In the genomic region with DNA sequence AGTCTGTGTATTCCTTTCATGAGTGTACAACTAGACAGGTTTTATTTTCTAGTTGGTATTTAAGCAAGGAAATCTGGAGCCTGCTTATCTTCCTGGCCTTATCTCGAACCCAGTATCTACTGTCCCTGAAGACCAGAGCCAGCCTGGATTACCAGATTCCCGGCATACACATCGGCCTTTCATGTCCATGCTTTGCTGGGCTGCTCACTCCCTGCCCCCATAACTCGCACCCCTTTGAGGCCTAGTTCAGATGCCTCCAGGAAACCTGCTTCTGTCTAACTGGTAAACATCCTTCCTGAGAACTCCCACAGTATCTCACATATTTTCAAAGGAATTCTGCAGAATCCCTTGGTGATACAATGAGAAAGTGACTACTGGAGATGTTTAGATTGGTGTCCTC, we compare ENCODE assay signal across 14 mouse cellular contexts. TPM values are rescaled to one million over a fixed set of nuclear protein-coding genes. Genes with fewer than 3 reads are reported as not detected.
DNase-seq lines count a peak whose midpoint lies in the region; ATAC-seq lines count a peak whose summit lies in the region.
"Had no signal": no experiment of that assay in that cellular context is flagged by ENCODE, and none has a peak within 500 bp of the region (broad histone marks: within the 10 kb centered on the region; RNA-seq: fewer than 3 reads in every experiment).

No protein-coding gene starts in this region.

- 53% methylated on average over 4 of the region's 4 CpGs for WGBS in kidney, embryonic 16.5 days
- 27% methylated on average over 4 of the region's 4 CpGs for WGBS in embryonic facial prominence, embryonic 10.5 days
- WGBS in limb, embryonic 11.5 days: 40% methylated on average over 4 of the region's 4 CpGs

- no peak overlapping the region for H3K4me2 ChIP-seq in kidney, embryonic 16.5 days (replicated peaks; ENCODE audit: low read depth, low read length)
- no peak overlapping the region for H3K4me2 ChIP-seq in limb, embryonic 11.5 days (ENCODE audit: low read depth, severe bottlenecking)

- no peaks in the 10 kb centered on the region; the same call in 1 of the 2 replicates for H3K36me3 ChIP-seq in kidney, embryonic 16.5 days (ENCODE audit: insufficient read depth, low read length)
- peaks cover 3% of the 10 kb centered on the region; the same call in 1 of the 2 replicates for H3K36me3 ChIP-seq in embryonic facial prominence, embryonic 10.5 days (replicated peaks)
- H3K36me3 ChIP-seq in limb, embryonic 11.5 days (ENCODE audit: control insufficient read depth, insufficient read depth, low read length): no peaks in the 10 kb centered on the region

- H3K4me3 ChIP-seq in kidney, embryonic 16.5 days (ENCODE audit: low read length): no peak overlapping the region
- no peak overlapping the region for H3K4me3 ChIP-seq in embryonic facial prominence, embryonic 10.5 days
- H3K4me3 ChIP-seq in limb, embryonic 11.5 days (ENCODE audit: low read depth, low read length): no peak overlapping the region

- peaks cover 8% of the 10 kb centered on the region; the same call in 1 of the 2 replicates for H3K4me1 ChIP-seq in kidney, embryonic 16.5 days (ENCODE audit: insufficient read depth, low read length)
- H3K4me1 ChIP-seq in embryonic facial prominence, embryonic 10.5 days: peaks cover 80% of the 10 kb centered on the region
- H3K4me1 ChIP-seq in limb, embryonic 11.5 days (ENCODE audit: control insufficient read depth, insufficient read depth, low read length): peaks cover 41% of the 10 kb centered on the region

- H3K9ac ChIP-seq in kidney, embryonic 16.5 days (replicated peaks; ENCODE audit: low read length): no peak overlapping the region
- H3K9ac ChIP-seq in limb, embryonic 11.5 days (ENCODE audit: low read length): no peak overlapping the region

- H3K27me3 ChIP-seq in kidney, embryonic 16.5 days (ENCODE audit: insufficient read depth, low read length): no peaks in the 10 kb centered on the region
- H3K27me3 ChIP-seq in embryonic facial prominence, embryonic 10.5 days (replicated peaks; ENCODE audit: low read depth, poor library complexity, severe bottlenecking): no peaks in the 10 kb centered on the region; the same call in 1 of the 2 replicates
- no peaks in the 10 kb centered on the region for H3K27me3 ChIP-seq in limb, embryonic 11.5 days (ENCODE audit: control insufficient read depth, insufficient read depth, low read length)

- no peak for ATAC-seq in kidney, embryonic 16.5 days (ENCODE audit: low FRiP score, low TSS enrichment)
- no peak for ATAC-seq in limb, embryonic 11.5 days (ENCODE audit: insufficient number of reproducible peaks, low FRiP score, low TSS enrichment, low read depth)

- peak; percentile 75 for DNase-seq in heart, adult 11 months
- no peak for DNase-seq in heart, adult 18-20 months
- DNase-seq in kidney, adult 18-20 months: no peak
- DNase-seq in embryonic facial prominence, embryonic 10.5 days (ENCODE audit: low spot score): no peak
- DNase-seq in limb, embryonic 11.5 days (ENCODE audit: low spot score): no peak
- DNase-seq in left cerebral cortex, adult 8-10 months (ENCODE audit: low spot score in 2 of 2): no peak
- no peak for DNase-seq in adrenal gland, adult (ENCODE audit: inconsistent age in 2 of 2, low spot score in 1 of 2)
- DNase-seq: cerebellum, postnatal 25 days; layer of hippocampus, postnatal 36 days; lung, postnatal 36 days; thymus, adult 2 months had no signal

- H3K27ac ChIP-seq in kidney, embryonic 16.5 days (ENCODE audit: low read length): peak overlapping the region; percentile 71
- peak overlapping the region; percentile 83 for H3K27ac ChIP-seq in embryonic facial prominence, embryonic 10.5 days (replicated peaks)
- H3K27ac ChIP-seq in limb, embryonic 11.5 days (replicated peaks; ENCODE audit: low read depth, low read length): peak overlapping the region; percentile 57

- no peaks in the 10 kb centered on the region for H3K9me3 ChIP-seq in kidney, embryonic 16.5 days (ENCODE audit: low read length)
- H3K9me3 ChIP-seq in embryonic facial prominence, embryonic 10.5 days: no peaks in the 10 kb centered on the region
- H3K9me3 ChIP-seq in limb, embryonic 11.5 days (ENCODE audit: control insufficient read depth, low read length): no peaks in the 10 kb centered on the region

RNA-seq across cellular contexts. Expression of a gene that starts 26.3 kb away (rescaled TPM):
- not detected for total RNA-seq in heart, adult 18-20 months (2021)
- 1.8 and 2.4 TPM in 2 replicates for polyA plus RNA-seq in kidney, embryonic 16.5 days (2015; fragmentation: Nextera tagmentation; extraction: Ambion mirVana)
- polyA plus RNA-seq in embryonic facial prominence, embryonic 10.5 days (2016; fragmentation: Nextera tagmentation; extraction: Ambion mirVana): 0.26 and 0.34 TPM in 2 replicates
- polyA plus RNA-seq in limb, embryonic 11.5 days (2014; fragmentation: Nextera tagmentation; extraction: Ambion mirVana): 0.27 TPM in 1 of 2 replicates, not detected in the other
- total RNA-seq in left cerebral cortex, adult 8-10 months (2022): not detected
- total RNA-seq: layer of hippocampus, postnatal 36 days had no signal
- polyA plus RNA-seq: C2C12; neural tube, embryonic 11.5 days; thymus, adult 2 months had no signal

RNA-seq across cellular contexts. Expression of a gene that starts 28.3 kb away (rescaled TPM):
- 1 to 10 TPM; 1.3 to 1.5 TPM for total RNA-seq in heart, adult 18-20 months (2021)
- polyA plus RNA-seq in kidney, embryonic 16.5 days (2015; fragmentation: Nextera tagmentation; extraction: Ambion mirVana): 20.6 and 21.6 TPM in 2 replicates
- polyA plus RNA-seq in embryonic facial prominence, embryonic 10.5 days (2016; fragmentation: Nextera tagmentation; extraction: Ambion mirVana): 17.7 and 17.9 TPM in 2 replicates
- 43.2 and 48.9 TPM in 2 replicates for polyA plus RNA-seq in limb, embryonic 11.5 days (2014; fragmentation: Nextera tagmentation; extraction: Ambion mirVana)
- total RNA-seq in left cerebral cortex, adult 8-10 months (2022): 1 to 10 TPM; 4.9 to 6.6 (median 6.1) TPM

RNA-seq across cellular contexts. Expression of a gene that starts 54.5 kb away (rescaled TPM):
- total RNA-seq in heart, adult 18-20 months (2021): not detected
- polyA plus RNA-seq in kidney, embryonic 16.5 days (2015; fragmentation: Nextera tagmentation; extraction: Ambion mirVana): 0.64 and 0.66 TPM in 2 replicates
- 0.36 and 0.41 TPM in 2 replicates for polyA plus RNA-seq in embryonic facial prominence, embryonic 10.5 days (2016; fragmentation: Nextera tagmentation; extraction: Ambion mirVana)
- polyA plus RNA-seq in limb, embryonic 11.5 days (2014; fragmentation: Nextera tagmentation; extraction: Ambion mirVana): 0.33 and 0.55 TPM in 2 replicates
- total RNA-seq in left cerebral cortex, adult 8-10 months (2022): not detected
- total RNA-seq: layer of hippocampus, postnatal 36 days had no signal
- polyA plus RNA-seq: C2C12; neural tube, embryonic 11.5 days; thymus, adult 2 months had no signal

RNA-seq across cellular contexts. Expression of a gene that starts 58.1 kb away (rescaled TPM):
- 1 to 10 TPM; 5.4 to 6.8 TPM for total RNA-seq in heart, adult 18-20 months (2021)
- polyA plus RNA-seq in kidney, embryonic 16.5 days (2015; fragmentation: Nextera tagmentation; extraction: Ambion mirVana): 2,098 and 2,228 TPM in 2 replicates
- polyA plus RNA-seq in embryonic facial prominence, embryonic 10.5 days (2016; fragmentation: Nextera tagmentation; extraction: Ambion mirVana): 1,878 and 2,201 TPM in 2 replicates
- polyA plus RNA-seq in limb, embryonic 11.5 days (2014; fragmentation: Nextera tagmentation; extraction: Ambion mirVana): 2,834 and 2,987 TPM in 2 replicates
- 100 to 1,000 TPM in 1 of 4 experiments, 10 to 100 TPM in 3; 66.1 to 109 (median 76.2) TPM for total RNA-seq in left cerebral cortex, adult 8-10 months (2022)
